Mouse (Mus musculus) heart, postnatal 14 days (tissue): ENCODE data around the gene Notch4. TPM values are rescaled to one million over a fixed set of nuclear protein-coding genes. Genes with fewer than 3 reads are reported as not detected.

ENCODE experiments used
- DNase-seq, 2 experiments: peaks; one replicate each; pipeline ENCODE4 v3.0.0; 2021 to 2022
- intact Hi-C: fragments of 180-260 bp; cut with DNase I; formaldehyde crosslinking; loops from one replicate; pipeline ENCODE4 v1.15.1; 2025
- total RNA-seq, 2 experiments: library from RNA; stranded (reverse); gene quantifications; 2 replicates each; pipeline ENCODE4 v1.2.3; 2021

Notch4 gene
- total RNA-seq, 2 experiments from 2014 or later: 47.9 to 52.6 TPM

GRCm38 (mm10) chr17:34591994-34592375 is 27.9 kb downstream of the Notch4 start:
- intact Hi-C loops: no loop called here
- peak; percentile 92 to 93 for DNase-seq

GRCm38 (mm10) chr17:34592581-34593549 is 28.8 kb downstream of the Notch4 start:
- DNase-seq: no peak
- intact Hi-C loops: loop anchor here (1.0 kb wide), 1 partner anchor 10 kb away; the partner anchor contains the start of gene Rnf5

GRCm38 (mm10) chr17:34593752-34594525 is 29.9 kb downstream of the Notch4 start:
- DNase-seq: peak in 1 of 2 experiments; percentile 32
- intact Hi-C loops: loop anchor here (1.0 kb wide), 1 partner anchor 9 kb away; the partner anchor contains the start of gene Rnf5

GRCm38 (mm10) chr17:34596098-34596497 is 32.0 kb downstream of the Notch4 start:
- DNase-seq: no peak
- intact Hi-C loops: no loop called here

GRCm38 (mm10) chr17:34597566-34598095 is 33.6 kb downstream of the Notch4 start, which contains the start of gene Ager:
TSS of gene Ager (plus strand) at chr17:34597862.
- intact Hi-C loops: no loop called here
- DNase-seq: no peak

- intact Hi-C loops: loop anchor here (10.0 kb wide), 1 partner anchor 475 kb away; the partner anchor contains the start of gene Brd2
- no peak for DNase-seq
Measured at GRCm38 (mm10) chr17:34599891-34600290, 35.8 kb downstream of the Notch4 start.

- intact Hi-C loops: loop anchor here (10.0 kb wide), 1 partner anchor 477 kb away; the partner anchor contains the start of gene Brd2
Measured at GRCm38 (mm10) chr17:34601796-34602195, 37.7 kb downstream of the Notch4 start.

GRCm38 (mm10) chr17:34603375-34604060 is 39.5 kb downstream of the Notch4 start, which contains the start of gene Rnf5:
TSS of gene Rnf5 (minus strand) at chr17:34603690.
- DNase-seq: peak; percentile 96 to 98
- intact Hi-C loops: loop anchor here (1.0 to 10.0 kb wide), 2 partner anchors 10 to 479 kb away; partner anchors contain the start of gene Brd2

More at GRCm38 (mm10) chr17:34601796-34602195, 37.7 kb downstream of the Notch4 start:
- DNase-seq: no peak

GRCm38 (mm10) chr17:34604061-34604508 is 40.0 kb downstream of the Notch4 start, which contains the start of gene Agpat1:
TSS of gene Agpat1 (plus strand) at chr17:34604262.
- peak; percentile 96 to 98 for DNase-seq

GRCm38 (mm10) chr17:34604511-34605237 is 40.6 kb downstream of the Notch4 start:
- DNase-seq: no peak
- intact Hi-C loops: loop anchor here (10.0 kb wide), 1 partner anchor 480 kb away; the partner anchor contains the start of gene Brd2

More at GRCm38 (mm10) chr17:34604061-34604508, 40.0 kb downstream of the Notch4 start, which contains the start of gene Agpat1:
- intact Hi-C loops: loop anchor here (10.0 kb wide), 1 partner anchor 479 kb away; the partner anchor contains the start of gene Brd2

- intact Hi-C loops: loop anchor here (10.0 kb wide), 1 partner anchor 481 kb away; the partner anchor contains the start of gene Brd2
- peak; percentile 98 for DNase-seq
Measured at GRCm38 (mm10) chr17:34605609-34606008, 41.5 kb downstream of the Notch4 start.

- no peak for DNase-seq
- intact Hi-C loops: loop anchor here (10.0 kb wide), 1 partner anchor 482 kb away; the partner anchor contains the start of gene Brd2
Measured at GRCm38 (mm10) chr17:34606186-34607039, 42.3 kb downstream of the Notch4 start.

- intact Hi-C loops: loop anchor here (10.0 kb wide), 1 partner anchor 483 kb away; the partner anchor contains the start of gene Brd2
- no peak for DNase-seq
Measured at GRCm38 (mm10) chr17:34607997-34608396, 43.9 kb downstream of the Notch4 start.

GRCm38 (mm10) chr17:34611050-34611449 is 47.0 kb downstream of the Notch4 start:
- intact Hi-C loops: no loop called here
- DNase-seq: no peak

GRCm38 (mm10) chr17:34613054-34613645 is 49.1 kb downstream of the Notch4 start:
- DNase-seq: no peak
- intact Hi-C loops: no loop called here

- intact Hi-C loops: no loop called here
- no peak for DNase-seq
Measured at GRCm38 (mm10) chr17:34613830-34614229, 49.8 kb downstream of the Notch4 start.

GRCm38 (mm10) chr17:34615871-34616270 is 51.8 kb downstream of the Notch4 start, which contains the start of gene Egfl8:
TSS of gene Egfl8 (minus strand) at chr17:34615971.
- intact Hi-C loops: loop anchor here (2.0 kb wide), 1 partner anchor 175 kb away; no protein-coding TSS in a partner anchor
- no peak for DNase-seq
